Mouse (Mus musculus) kidney, adult 11 months (tissue): Measurements from ENCODE around the gene Fmo3.

Experiments
- DNase-seq: peaks from one replicate; pipeline ENCODE4 v3.0.0; 2022

Fmo3 gene

DNA sequence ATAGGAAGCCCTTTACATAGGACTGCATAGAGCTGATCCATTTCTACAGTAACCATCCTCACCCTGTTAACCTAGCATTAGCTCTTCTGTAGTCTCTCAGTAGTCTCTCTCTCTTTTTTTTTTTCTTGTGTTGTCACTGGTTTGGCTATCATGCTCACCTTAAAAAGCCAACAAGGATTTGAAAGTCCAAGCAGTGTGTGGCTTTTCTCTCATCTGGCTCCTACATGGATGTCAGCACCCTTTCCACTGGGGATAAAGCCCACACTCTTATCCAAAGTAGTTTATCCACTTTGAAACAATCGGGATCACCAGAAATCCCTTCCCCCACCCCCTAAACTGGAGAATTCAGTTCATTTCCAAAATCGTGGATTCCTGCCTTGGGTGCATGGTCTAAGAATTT lies 53.7 kb downstream of the Fmo3 start:
- DNase-seq: no peak

DNA sequence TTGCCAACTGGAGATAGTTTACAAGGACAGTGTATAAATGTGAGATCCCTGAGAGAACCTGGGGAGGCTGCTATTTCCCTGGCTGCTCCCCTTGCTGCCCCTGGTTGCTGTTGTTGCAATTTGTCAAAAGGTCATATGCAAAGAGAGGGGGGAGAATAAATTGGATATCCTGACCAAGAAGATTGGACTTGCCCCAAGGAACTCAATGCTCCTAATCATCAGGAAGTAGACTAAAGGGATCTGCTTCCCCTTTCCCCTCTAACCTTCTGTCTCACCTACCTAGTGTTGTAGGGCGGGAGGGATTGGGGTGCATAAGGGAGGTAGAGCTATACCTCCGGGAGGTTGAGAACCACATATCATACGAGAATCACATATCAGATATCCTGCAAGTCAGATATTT lies 55.2 kb downstream of the Fmo3 start:
- DNase-seq: no peak

DNA sequence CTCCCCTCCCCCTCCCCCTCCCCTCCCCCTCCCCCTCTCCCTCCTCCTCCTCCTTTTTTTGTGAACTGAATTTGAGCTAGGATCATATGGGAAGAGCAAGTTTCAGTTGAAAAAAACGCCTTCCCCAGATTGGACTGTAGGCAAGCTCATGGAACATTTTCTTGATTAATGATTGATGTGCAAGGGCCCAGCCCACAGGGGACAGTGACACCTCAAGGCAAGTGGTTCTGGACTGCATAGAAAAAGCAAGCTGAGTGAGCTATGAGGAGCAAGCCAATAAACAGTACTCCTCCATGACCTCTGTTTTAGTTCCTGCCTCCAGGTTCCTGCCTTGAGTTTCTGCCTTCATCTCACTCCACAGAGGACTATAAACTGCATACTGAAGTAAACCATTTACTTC lies 59.2 kb downstream of the Fmo3 start:
- no peak for DNase-seq

- no peak for DNase-seq
Observed at GRCm38 (mm10) chr1:162916661-162917060, 67.7 kb downstream of the Fmo3 start.

DNA sequence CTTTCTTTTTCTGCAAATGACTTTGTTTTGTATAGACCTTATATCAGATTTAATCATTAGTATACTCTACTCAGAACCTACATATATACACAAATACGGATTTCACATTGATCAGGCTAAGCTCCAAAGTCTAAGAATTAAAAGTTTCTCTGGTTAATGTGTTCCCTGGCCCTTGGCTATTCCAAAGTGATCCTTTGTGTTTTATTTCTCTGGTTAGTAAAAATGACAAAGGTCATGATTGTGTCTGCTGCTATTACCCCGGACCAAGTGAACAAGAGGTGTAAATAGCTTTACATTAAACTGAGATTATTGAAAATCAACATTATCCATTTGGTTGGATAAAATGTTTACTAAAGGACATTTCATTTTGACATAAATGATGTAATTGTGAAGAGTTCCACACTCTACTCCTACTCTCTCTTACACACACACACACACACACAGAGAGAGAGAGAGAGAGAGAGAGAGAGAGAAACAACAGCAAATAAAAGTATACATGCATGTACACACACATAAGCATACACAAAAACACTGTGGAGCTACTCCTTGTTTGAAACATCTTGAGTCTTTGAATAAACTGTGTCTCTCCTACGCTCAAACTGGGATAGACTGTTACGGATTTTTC lies 69.3 kb downstream of the Fmo3 start:
- no peak for DNase-seq

- no peak for DNase-seq
Observed at GRCm38 (mm10) chr1:162912085-162912484, 72.2 kb downstream of the Fmo3 start.
